Mouse (Mus musculus): ENCODE results near the gene Gcdh. TPM values are rescaled to one million over a fixed set of nuclear protein-coding genes. Genes with fewer than 3 reads are reported as not detected.

Gene Gcdh
- polyA plus RNA-seq, 1 experiment from 2014 or later: 35.5 TPM

DNA sequence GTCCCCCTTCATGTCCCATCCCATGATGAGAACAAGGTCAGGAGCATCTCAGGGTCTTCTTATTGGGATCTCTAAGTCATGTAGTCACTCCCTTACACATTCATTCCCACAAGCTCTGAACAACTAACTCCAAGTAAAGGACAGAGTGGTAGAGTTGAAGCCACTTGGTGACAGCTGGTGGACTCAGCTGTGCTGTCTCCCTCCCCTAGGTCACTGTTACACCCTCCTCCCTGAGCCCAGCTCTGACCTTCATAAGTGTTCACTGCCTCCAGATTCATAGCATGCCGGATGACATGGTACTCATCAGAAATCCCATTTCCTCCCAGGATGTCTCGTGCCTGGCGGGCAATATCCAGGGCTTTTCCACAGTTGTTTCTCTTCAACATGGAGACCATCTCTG lies 5.4 kb downstream of the Gcdh start:
- Histone ChIP-seq H3K9me3 (no peaks in the 10 kb centered on the region), H3K36me3 (peaks cover 68% of the 10 kb centered on the region), H3K27me3 (ENCODE audit: insufficient read depth, poor library complexity, severe bottlenecking) (no peaks in the 10 kb centered on the region), H3K4me3 (no peak overlapping the region), H3K4me1 (replicated peaks) (peaks cover 13% of the 10 kb centered on the region), H3K27ac (no peak overlapping the region)
- DNase-seq (ENCODE audit: low spot score): no peak
- WGBS: 92% methylated on average over 3 of the region's 3 CpGs

DNA sequence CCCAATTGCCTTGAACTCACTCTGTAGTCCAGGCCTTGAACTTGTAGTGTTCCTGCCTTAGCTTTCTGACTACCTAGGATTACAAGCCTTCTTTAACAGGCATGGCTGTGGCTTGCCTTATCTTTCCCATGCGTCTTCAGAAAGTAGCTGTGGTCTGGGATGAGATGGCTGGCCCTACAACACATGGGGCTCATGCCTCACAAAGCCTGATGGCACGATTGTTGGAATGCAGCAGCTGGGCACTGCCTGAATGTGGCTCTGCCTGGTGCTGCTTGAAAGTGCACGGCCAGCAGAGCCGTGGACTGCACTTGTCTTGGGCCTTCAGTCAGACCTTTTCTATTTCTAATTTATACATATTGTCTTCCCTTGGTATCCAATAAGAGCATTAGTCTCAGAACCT lies 9.0 kb downstream of the Gcdh start:
- no peaks in the 10 kb centered on the region for H3K9me3 ChIP-seq
- no peak for DNase-seq (ENCODE audit: low spot score)
- H3K27me3 ChIP-seq (ENCODE audit: insufficient read depth, poor library complexity, severe bottlenecking): no peaks in the 10 kb centered on the region
- H3K27ac ChIP-seq: no peak overlapping the region
- no peaks in the 10 kb centered on the region for H3K4me1 ChIP-seq (replicated peaks)
- peaks cover 48% of the 10 kb centered on the region for H3K36me3 ChIP-seq
- 87% methylated on average over 4 of the region's 4 CpGs for WGBS
- no peak overlapping the region for H3K4me3 ChIP-seq

DNA sequence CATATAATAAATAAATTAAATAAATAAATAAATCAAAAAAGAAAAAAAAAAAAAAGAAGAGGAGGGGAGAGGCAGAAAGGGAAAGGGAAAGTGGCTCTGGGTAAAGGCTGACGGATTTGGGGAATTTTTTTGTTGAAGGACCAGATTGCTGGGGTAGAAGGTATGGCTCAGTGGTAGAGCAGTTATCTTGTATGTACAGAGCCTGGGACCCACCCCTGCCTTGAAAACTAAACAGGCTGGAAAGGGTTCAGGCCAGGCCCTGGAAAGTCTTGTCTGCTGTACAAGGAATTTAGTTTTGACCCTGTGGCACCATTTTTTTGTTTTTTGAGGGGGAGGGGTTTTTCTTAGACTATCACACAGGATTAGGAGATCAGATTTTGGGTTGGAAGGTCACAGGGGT lies 14.8 kb downstream of the Gcdh start:
- Histone ChIP-seq H3K4me1 (replicated peaks) (no peaks in the 10 kb centered on the region), H3K36me3 (no peaks in the 10 kb centered on the region), H3K27ac (no peak overlapping the region), H3K27me3 (ENCODE audit: insufficient read depth, poor library complexity, severe bottlenecking) (0 out of 2 replicates have a peak, but pooled peaks cover under 1% of the 10 kb centered on the region), H3K9me3 (no peaks in the 10 kb centered on the region), H3K4me3 (no peak overlapping the region)
- 89% methylated on average over 1 of the region's 1 CpGs for WGBS
- DNase-seq (ENCODE audit: low spot score): no peak

DNA sequence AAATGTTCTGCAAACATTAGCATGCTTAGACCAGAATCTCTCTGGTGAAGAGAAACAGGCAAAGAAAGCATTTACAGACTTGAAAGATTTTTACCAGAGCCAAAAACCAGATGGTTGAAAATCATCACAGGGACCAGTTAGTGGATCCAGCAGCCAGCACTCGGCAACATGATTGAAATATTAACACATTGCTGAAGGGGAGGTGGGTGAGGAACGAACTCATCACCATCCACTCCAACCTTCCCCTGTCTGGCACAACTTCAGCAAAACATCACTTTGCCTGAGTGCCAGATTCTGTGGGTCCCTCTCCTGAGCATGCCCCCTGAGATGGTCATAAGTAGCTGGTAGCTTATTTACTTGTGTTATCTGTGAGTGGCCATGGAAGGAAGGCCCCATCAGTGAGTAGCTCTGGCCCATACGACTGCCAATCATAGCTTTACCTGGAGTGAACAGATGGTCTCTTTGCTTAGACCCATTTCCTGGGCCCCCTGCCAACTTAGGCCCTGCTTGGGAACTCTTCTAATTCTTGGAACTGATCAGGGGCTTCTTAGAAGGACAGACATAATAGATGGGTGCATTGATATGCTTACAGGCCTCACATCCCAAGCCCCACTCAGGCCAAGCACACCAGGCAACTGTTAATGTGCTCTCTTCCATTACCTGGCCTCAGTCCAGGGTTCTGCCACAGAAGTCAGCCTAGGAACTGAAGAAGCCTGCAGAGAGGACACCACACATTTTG lies 16.3 kb downstream of the Gcdh start:
- Histone ChIP-seq H3K27ac (no peak overlapping the region), H3K36me3 (no peaks in the 10 kb centered on the region), H3K27me3 (ENCODE audit: insufficient read depth, poor library complexity, severe bottlenecking) (peaks cover 15% of the 10 kb centered on the region), H3K4me3 (no peak overlapping the region), H3K4me1 (replicated peaks) (peaks cover 6% of the 10 kb centered on the region), H3K9me3 (no peaks in the 10 kb centered on the region)
- WGBS: 90% methylated on average over 3 of the region's 3 CpGs
- DNase-seq (ENCODE audit: low spot score): no peak

DNA sequence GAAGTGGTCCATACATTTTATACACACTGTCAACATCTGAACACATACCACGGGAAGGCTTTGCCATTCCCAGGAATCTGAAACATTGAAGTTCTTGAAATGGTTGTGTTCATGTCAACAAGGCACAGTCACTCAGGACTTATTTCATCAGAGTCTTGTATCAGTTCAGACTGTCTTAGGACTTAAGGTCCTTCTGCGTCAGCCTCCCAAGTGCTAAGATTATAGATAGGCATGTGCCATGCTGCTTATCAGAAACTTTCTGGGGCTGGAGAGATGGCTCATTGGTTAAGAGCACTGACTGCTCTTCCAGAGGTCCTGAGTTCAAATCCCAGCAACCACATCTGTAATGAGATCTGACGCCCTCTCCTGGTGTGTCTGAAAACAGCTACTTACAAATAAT lies 19.4 kb downstream of the Gcdh start:
- WGBS: 91% methylated on average over 3 of the region's 3 CpGs
- Histone ChIP-seq H3K4me3 (no peak overlapping the region), H3K27ac (no peak overlapping the region), H3K4me1 (replicated peaks) (peaks cover 15% of the 10 kb centered on the region), H3K27me3 (ENCODE audit: insufficient read depth, poor library complexity, severe bottlenecking) (peaks cover 23% of the 10 kb centered on the region), H3K36me3 (peaks cover 5% of the 10 kb centered on the region), H3K9me3 (no peaks in the 10 kb centered on the region)
- DNase-seq (ENCODE audit: low spot score): no peak

DNA sequence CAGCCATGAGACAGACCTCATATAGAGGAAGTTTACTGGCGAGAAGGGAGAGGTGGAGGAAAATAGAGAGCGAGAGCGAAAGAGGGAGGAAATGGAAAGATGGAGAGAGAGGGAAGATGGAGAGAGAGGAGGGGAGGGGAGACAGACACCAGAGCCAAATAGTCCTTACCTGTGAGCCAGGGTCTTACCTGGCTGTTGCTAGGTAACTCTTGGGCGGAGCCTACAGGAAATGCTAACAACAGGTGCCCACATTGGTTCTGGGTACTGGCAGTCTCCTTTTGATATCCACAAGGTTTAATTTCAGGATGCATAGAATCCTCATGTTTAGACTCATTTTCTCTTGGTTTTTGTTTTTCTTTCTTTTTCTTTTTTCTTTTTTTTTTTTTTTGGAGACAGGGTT lies 20.7 kb downstream of the Gcdh start:
- H3K36me3 ChIP-seq: peaks cover 18% of the 10 kb centered on the region
- H3K27ac ChIP-seq: peak overlapping the region; percentile 81; the same call in 1 of the 2 replicates
- DNase-seq (ENCODE audit: low spot score): no peak
- no peaks in the 10 kb centered on the region for H3K9me3 ChIP-seq
- H3K4me3 ChIP-seq: peak overlapping the region; percentile 55
- 68% methylated on average over 4 of the region's 4 CpGs for WGBS
- peaks cover 15% of the 10 kb centered on the region for H3K4me1 ChIP-seq (replicated peaks)
- peaks cover 23% of the 10 kb centered on the region for H3K27me3 ChIP-seq (ENCODE audit: insufficient read depth, poor library complexity, severe bottlenecking)

DNA sequence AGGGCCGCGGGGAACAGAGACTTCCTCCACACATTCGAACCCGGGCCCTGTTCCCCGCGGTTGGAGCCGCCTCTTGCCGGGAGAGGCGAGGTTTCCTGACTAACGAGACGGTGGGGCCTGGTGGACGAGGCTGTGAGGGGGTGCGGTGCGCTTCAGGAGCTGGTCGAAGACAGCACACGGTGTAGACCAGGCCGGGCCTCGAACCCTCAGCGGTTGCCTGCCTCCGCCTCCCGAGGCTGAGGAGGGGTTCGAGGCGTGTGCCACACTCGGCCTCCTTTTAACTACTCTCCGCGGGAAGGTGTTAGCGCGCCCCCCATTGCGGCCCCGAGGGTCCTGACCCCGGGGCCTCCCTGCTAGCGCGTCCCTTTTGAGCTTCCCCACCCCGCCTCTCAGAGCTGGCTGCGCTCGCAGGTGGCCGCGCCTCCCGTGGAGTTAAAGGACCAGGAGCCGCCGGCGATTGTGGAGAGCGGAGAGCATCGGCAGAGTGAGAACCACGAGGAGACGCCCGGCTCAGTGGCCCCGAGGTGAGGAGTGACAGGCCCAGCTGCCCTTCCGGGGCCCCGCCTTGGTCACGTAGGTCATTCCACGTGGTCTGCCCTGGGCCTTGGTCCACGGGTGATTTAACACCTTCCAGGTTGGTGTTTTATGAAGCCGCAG lies 21.3 kb downstream of the Gcdh start:
- peak overlapping the region; percentile 81 for H3K27ac ChIP-seq
- H3K9me3 ChIP-seq: no peaks in the 10 kb centered on the region
- H3K27me3 ChIP-seq (ENCODE audit: insufficient read depth, poor library complexity, severe bottlenecking): peaks cover 23% of the 10 kb centered on the region
- peaks cover 24% of the 10 kb centered on the region for H3K36me3 ChIP-seq
- WGBS: 2% methylated on average over 54 of the region's 54 CpGs
- DNase-seq (ENCODE audit: low spot score): peak; percentile 35
- peak overlapping the region; percentile 55 for H3K4me3 ChIP-seq
- peaks cover 15% of the 10 kb centered on the region for H3K4me1 ChIP-seq (replicated peaks)

DNA sequence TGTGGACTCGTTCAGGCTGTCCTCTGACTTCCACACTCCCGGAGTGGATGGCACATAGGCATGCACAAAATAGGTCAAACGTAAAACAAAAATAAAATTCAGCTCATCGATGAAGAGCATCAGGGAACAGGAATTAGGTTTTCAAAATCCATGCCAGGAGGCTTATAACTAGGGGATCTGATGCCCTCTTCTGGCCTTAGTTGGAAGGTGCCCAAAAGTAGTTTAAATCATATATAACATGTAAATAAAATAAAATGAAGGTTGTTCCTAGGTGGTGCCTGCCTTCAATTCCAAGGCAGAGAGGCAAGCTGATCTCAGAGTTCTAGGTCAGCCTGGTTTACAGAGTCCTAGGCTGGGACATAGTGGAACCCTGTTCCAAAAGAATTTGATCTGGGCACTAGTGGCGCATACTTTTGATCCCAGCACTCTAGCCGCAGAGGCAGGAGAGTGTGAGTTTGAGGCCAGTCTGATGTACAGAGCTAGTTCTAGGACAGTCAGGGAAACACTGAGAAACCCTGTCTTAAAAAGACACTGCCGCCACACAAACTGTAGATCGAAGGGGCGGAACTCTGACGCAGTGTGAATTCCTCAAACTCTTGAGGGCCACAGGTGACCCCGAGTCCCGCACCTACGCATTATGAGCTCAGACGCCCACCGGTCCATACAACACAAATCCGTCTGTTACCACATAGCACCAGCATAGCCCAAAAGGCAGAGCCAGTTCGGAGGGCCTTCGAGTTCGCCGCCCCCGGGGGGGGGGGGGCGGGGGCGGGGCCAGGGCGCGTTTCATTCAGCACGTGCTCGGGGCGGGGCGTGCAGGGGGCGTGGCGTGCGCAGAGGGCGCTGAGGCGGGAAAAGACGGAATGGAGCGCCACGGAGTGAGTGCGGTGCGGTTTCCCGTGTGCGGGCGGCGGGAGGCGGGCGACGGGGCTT lies 22.1 kb downstream of the Gcdh start, which contains the start of gene Syce2:
Gene Syce2, plus strand, starts transcription at position 736 of the 933 bp plus-strand sequence.
- Histone ChIP-seq H3K9me3 (no peaks in the 10 kb centered on the region), H3K27ac (peak within 1 kb of the TSS; percentile 81), H3K4me3 (peak within 1 kb of the TSS; percentile 55), H3K36me3 (peaks cover 32% of the 10 kb centered on the region), H3K4me1 (replicated peaks) (peaks cover 15% of the 10 kb centered on the region), H3K27me3 (ENCODE audit: insufficient read depth, poor library complexity, severe bottlenecking) (peaks cover 23% of the 10 kb centered on the region)
- WGBS: 15% methylated on average over 46 of the region's 46 CpGs
- peak; percentile 72 for DNase-seq (ENCODE audit: low spot score)

DNA sequence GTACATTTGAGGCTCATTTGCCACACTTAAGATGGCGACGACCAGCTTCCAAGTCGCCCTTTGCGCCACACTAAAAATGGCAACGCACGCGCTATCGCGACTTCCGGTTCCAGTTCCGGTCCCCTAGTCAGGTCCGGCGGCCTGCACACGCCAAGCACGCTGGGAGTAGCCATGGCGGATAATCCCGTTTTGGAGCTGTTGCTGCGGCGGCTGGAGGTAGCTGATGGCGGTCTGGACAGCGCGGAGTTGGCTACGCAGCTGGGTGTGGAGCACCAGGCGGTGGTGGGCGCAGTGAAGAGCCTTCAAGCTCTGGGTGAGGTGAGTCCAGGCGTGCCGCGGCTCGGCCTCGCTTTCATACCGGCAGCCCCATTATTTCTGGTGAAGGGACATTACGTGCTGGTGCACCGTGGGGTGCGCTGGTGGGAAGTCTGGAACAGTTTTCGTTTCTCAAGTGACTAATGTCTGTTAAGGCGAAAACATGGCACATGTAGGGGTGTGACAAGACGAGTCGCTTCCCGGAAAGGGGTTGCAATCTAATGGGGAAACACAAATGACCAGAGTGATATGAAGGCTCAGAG lies 36.8 kb downstream of the Gcdh start, which contains the start of gene Farsa:
Gene Farsa, plus strand, starts transcription at position 126 of the 578 bp plus-strand sequence.
- Histone ChIP-seq H3K4me1 (replicated peaks) (peaks cover 14% of the 10 kb centered on the region), H3K4me3 (peak within 1 kb of the TSS; percentile 97), H3K9me3 (no peaks in the 10 kb centered on the region), H3K27me3 (ENCODE audit: insufficient read depth, poor library complexity, severe bottlenecking) (0 out of 2 replicates have a peak, but pooled peaks cover 5% of the 10 kb centered on the region), H3K27ac (peak within 1 kb of the TSS; percentile 92), H3K36me3 (peaks cover 30% of the 10 kb centered on the region)
- DNase-seq (ENCODE audit: low spot score): peak; percentile 94
- under 1% methylated on average over 39 of the region's 39 CpGs for WGBS

DNA sequence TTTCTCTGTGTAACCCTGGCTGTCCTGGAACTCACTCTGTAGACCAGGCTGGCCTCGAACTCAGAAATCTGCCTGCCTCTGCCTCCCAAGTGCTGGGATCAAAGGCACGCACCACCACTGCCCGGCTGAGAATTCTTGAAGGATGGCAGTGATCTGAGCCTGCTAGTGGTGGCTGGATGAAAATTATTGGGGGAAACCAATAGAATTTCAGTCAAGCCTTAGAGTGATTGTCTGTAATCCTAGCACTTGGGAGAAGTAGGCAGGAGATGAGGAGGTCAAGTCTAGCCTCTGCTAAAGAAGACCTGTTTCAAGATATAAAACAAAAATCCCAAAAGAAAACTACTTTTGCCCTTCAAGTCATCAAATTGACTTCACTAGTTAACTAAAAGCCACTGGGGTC lies 37.3 kb downstream of the Gcdh start:
- H3K27me3 ChIP-seq (ENCODE audit: insufficient read depth, poor library complexity, severe bottlenecking): 0 out of 2 replicates have a peak, but pooled peaks cover 5% of the 10 kb centered on the region
- peak overlapping the region; percentile 92; the same call in 1 of the 2 replicates for H3K27ac ChIP-seq
- DNase-seq (ENCODE audit: low spot score): no peak
- no peaks in the 10 kb centered on the region for H3K9me3 ChIP-seq
- peaks cover 14% of the 10 kb centered on the region for H3K4me1 ChIP-seq (replicated peaks)
- 97% methylated on average over 3 of the region's 3 CpGs for WGBS
- peak overlapping the region; percentile 97 for H3K4me3 ChIP-seq
- H3K36me3 ChIP-seq: peaks cover 25% of the 10 kb centered on the region

DNA sequence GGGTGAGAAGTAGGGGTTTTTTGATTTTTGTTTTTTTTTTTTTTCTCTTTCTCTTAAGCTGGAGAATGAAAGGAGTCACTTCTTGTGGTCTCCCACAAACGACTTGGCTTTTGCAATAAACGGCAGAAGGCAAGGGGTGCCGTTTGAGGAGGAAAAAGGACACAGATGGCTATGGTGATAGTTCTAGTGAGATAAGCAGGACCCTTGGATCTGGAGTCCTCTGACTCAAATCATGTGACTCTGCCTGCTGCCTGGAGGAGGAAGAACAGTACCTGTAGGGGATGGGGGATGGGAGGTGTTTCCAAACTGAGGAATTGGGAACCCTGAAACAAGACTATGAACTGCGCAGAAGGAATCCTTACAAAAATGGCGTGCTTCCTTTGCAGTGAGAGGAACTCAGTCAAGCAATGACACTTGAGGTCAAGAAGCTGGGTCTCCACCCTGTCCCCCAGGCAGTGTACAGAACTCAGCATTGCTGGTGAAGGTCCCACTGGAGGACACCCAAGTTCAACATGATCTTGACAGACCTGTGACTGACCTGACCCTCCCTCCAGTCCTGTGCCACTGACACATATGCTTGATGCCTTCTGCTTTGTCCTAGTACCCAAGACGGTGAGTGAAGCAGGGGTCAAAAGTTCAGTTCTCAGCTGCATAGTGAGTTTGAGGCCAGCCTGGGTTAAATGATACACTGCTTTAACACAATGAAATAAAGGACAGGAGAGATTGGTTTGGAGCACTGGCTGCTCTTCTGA lies 45.9 kb downstream of the Gcdh start:
- DNase-seq (ENCODE audit: low spot score): no peak
- Histone ChIP-seq H3K9me3 (no peaks in the 10 kb centered on the region), H3K36me3 (peaks cover 34% of the 10 kb centered on the region), H3K27ac (peak overlapping the region; percentile 97), H3K4me3 (peak overlapping the region; percentile 99), H3K27me3 (ENCODE audit: insufficient read depth, poor library complexity, severe bottlenecking) (no peaks in the 10 kb centered on the region), H3K4me1 (replicated peaks) (peaks cover 37% of the 10 kb centered on the region)
- 58% methylated on average over 6 of the region's 6 CpGs for WGBS
